Mouse (Mus musculus): ENCODE measurements around the gene Cr2.
"Not testable (repeated sequence)": the region's sequence is repeated elsewhere in the genome, so short reads cannot be mapped to it uniquely, and the experiment has no call there.

Cr2 gene

GRCm38 (mm10) chr1:195175980-195176931 lies at the start of gene Cr2:
Cr2 (minus strand) TSS chr1:195176716.
- peak; percentile 93 to 95 for DNase-seq

DNA sequence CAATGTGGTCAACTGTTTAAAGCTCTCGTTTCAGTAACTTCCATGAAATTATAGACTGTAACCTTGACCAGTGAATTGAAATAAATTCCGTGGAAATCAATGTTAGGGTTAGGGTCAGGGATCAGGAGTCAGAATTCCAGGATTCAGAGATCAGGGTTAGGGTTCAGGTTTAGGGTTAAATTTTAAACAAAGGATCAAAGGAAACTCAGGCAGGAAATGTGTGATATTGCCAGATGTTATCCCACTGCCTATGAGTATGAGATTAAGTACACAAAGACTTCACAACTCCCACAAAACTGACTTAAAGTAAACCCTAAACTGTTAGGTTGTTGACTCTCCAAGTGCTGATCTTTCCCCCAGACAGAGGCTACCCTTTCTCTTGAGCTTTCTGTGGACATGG lies 45.3 kb upstream of the Cr2 start:
- no peak for DNase-seq

DNA sequence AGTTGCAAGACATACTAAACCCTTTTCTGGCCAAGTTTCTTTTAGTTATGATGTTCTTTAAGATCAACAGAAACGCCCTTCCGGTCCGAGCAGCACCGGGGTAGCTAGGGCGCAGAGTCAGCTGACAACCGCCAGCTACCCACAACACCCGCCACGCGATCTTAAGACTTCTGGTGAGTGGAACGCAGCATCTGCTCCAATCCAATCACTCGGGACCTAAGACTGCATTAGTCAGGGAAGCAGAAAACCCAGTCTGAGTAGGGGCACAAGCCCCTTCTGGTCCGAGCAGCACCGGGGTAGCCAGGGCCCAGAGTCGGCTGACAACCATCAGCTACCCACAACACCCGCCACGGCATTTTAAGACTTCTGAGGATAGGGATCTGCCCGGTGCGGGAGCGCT lies 36.3 kb upstream of the Cr2 start:
- DNase-seq = not testable (repeated sequence)

DNA sequence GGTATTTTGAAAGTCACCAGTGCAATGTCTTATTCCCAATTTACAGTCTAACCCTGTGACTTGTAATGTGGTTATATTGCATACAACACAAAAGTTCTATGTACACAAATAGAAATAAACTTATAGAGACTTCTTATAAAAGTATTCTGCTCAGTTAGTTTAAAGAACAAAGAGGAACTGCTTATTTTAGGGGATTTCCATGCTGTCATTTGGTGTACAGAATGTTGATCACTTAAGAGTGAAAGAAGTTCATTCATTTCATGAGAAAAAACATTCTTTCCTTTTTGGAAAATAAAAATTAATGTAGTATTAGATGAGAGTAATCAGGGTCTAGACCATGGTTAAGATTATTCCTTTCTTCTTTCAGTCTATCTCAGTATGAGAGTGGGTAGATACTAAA lies 8.2 kb upstream of the Cr2 start:
- DNase-seq = no peak

- DNase-seq = no peak
Observed at GRCm38 (mm10) chr1:195164996-195165755, 11.3 kb downstream of the Cr2 start.

DNA sequence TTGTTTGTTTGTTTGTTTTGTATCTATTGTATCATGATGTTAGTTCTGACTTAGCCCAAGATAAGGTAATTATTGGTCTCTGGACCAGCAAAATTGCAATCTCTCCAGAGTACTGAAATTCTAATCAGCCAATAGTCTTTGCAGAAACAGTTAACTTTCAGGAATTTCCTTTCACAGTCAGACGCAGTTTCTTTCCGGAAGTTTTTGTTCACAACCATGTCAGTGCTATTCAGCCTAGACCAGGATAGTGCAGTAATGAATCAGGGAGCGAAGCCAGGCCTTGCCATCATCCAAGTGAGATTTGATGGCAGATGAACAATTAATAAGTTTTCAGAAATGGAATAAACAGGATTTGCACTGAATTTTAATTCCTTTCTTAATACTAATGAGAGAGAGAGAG lies 44.4 kb downstream of the Cr2 start:
- no peak for DNase-seq

- no peak for DNase-seq
Observed at GRCm38 (mm10) chr1:195131675-195132015, 44.9 kb downstream of the Cr2 start.

DNA sequence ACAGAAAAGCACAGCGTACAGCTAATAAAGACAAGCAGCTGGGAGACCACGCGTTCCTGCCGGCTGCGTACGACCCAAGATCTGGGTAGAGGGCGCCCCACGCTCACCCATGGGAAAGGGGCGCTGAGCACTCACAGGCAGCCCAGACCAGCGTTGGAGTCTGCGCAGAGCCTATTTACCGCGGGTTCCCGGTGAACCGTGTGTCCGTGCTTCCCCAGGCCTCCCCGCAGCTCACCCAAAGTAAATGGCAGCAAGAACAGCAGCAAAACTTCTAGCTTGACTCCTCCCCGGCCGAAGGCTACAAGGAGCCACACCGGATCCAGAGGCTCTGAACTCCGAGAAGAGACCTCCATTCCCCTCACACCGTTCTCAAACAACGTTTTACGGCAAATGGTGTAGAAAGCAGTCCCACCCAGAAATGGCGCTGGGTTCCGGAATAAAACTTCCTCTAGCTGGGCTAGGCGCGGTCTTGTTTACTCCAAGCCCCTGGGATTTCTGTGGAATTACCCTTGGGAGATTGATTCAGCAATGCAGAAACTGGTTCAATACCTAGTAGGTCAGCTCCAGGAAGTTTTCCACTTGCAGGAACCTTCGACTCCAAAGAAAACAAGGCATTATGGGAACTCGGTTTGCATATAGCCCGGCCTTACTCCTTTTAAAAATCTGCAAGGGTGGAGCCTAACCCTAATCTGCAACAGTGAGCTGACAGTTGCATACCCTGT lies 45.4 kb downstream of the Cr2 start, which contains the start of gene Cr1l:
Gene Cr1l (minus strand): TSS at position 634 of the 722 bp plus-strand sequence.
- peak; percentile 84 to 86 for DNase-seq

DNA sequence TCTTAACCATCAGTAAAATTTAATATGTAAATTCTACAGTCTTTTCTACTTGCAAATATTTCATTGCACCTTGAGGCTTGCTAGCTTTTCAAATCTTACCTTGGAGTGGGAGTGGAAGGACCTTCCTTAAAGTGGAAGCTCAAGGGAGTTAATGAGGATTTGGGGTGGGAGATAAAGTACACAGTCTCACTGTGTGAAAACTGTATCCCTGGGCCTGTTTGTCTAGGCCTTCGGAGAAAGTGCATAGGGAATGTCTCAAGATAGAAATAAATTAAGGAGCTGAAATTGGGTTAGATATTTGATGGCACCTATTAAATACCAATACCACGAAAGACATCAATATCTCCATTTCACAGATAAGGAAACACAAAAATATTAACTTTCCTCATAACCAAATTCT lies 46.0 kb downstream of the Cr2 start:
- DNase-seq = no peak

GRCm38 (mm10) chr1:195129867-195130266 lies 46.6 kb downstream of the Cr2 start:
- DNase-seq = no peak

DNA sequence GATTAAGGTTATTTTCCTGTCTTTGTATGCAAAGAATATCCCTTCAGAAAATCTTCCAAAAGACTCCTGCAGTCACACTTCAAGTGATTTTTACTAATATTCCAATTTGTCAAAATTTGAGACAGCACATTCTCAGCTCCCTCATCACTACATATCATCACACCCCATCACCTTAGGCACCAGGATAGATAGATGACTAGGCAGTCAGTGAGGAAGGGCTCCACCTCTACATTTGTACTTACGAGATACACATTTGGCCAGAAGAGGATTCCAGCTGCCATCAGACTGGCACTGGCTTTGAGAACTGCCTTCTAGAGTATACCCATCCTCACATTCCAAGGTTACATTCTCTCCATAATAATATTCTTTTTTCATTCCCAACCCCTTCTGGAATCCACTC lies 62.1 kb downstream of the Cr2 start:
- no peak for DNase-seq

DNA sequence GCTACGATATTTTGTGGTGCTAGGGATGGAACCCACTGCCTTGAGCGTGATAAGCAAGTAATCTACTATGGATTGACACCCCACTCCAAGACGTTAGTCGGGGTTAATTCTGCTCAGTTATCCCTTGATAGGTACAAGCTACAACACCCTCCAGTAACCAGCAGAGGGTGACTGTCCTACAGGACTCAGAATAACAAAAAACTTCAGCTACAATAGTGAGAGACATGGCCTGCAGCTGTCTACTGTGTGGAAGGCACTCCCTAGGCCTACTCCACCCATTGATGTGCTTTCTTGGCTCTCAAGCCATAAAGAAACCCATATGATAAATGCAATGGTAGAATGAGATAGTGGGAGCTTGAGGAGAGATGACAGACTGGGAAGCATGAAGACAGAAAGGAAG lies 62.9 kb downstream of the Cr2 start:
- no peak for DNase-seq

- no peak for DNase-seq
Observed at GRCm38 (mm10) chr1:195100693-195101092, 75.8 kb downstream of the Cr2 start.

GRCm38 (mm10) chr1:195098004-195098403 lies 78.5 kb downstream of the Cr2 start:
- no peak for DNase-seq

- DNase-seq = peak; percentile 42 to 61
Observed at GRCm38 (mm10) chr1:195092220-195092720, 84.2 kb downstream of the Cr2 start, which contains the start of gene Cd46. Cd46 (minus strand) TSS chr1:195092249.

- DNase-seq = no peak
Observed at GRCm38 (mm10) chr1:195091699-195092219, 84.8 kb downstream of the Cr2 start.
